Mouse (Mus musculus) T-cell, adult 2 months (primary cell): ENCODE results near the gene Mknk1.

Source experiments
- DNase-seq: peaks from one replicate; pipeline ENCODE4 v3.0.0; 2022; ENCODE audit warnings: low spot score

The Mknk1 gene

GRCm38 (mm10) chr4:115847377-115847776, 8.4 kb downstream of the Mknk1 start:
- DNase-seq, result no peak

- no peak for DNase-seq
These were observed 9.1 kb downstream of the Mknk1 start for GRCm38 (mm10) chr4:115848083-115848482.

GRCm38 (mm10) chr4:115848990-115849677, 10.1 kb downstream of the Mknk1 start:
- no peak for DNase-seq

DNA sequence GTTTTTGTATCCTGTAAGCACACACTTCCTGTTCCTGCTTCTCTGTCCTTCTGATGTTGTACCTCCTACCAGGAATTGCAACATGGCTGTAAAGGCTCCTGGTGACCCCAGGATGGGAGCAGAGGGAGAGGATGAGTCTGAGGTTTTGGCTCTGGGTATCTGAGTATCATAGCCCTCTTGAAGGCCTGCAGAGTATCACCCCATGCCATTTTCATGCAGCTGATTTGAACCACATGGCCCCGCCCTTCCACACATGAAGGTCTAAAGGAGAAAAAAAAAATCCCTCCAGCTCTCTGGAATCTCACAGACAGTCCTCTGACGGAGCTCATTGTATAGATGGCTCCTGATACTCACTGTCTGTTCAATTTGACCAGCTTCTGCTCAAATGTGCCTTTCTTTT, 11.1 kb downstream of the Mknk1 start:
- no peak for DNase-seq

DNA sequence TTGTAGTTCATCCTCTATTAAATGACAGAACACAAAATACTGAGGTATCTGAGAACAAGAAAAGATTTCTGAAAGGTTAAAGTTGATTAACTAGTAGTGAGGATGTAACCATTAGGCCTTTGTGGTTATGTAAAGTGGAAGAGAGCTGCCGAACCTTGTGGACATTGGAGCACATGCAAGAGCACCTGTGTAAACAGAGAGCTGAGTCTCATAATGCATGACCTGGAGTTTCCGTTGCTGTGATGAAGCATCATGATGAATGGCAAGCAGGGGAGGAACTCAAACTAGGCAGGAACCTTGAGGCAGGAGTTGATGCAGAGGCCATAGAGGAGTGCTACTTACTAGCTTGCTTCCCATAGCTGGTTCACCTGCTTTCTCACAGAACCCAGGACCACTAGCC, 11.6 kb downstream of the Mknk1 start:
- DNase-seq, result no peak

GRCm38 (mm10) chr4:115851569-115851968, 12.6 kb downstream of the Mknk1 start:
- DNase-seq, result no peak

- DNase-seq, result no peak
These were observed 16.1 kb downstream of the Mknk1 start for GRCm38 (mm10) chr4:115855100-115855499.

DNA sequence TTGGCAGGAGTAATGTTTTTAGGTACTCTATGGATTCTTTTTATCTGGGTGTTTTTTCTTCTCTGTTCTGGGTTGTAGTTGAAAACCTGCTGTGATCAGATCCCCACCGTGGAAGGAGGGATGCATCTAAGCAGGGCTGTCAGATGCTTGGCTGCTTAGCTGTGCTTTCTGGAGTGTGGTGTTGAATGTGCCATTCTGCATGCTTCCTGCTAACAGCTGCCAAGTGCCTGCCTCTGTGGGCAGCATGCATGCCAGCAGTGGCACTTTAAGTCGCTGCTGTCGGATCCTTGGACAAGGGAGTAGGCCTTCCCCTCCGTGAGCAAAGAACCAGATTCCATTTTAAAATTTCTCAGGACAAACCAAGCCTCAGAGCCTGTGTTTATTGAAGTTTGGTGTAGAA, 16.6 kb downstream of the Mknk1 start:
- DNase-seq, result no peak

DNA sequence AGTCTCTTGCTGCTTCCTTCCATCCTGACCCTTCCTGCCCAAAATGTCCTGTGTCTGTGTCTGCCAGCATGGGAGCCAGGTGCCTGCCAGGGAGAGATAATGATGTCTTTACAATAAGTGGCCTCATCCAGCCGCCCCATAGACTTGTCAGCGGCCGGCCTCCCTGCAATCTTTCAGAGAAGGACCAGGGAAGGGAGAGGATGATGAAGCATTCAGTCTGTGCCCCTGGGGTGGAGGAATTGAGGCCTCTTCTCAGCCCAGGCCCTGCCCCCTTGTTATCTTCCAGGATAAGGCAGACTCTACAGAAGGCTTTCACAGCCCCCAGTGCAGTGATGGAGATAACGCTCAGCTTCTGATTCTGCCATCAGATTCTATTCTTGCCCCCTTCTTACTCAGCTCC, 17.3 kb downstream of the Mknk1 start:
- no peak for DNase-seq

- DNase-seq, result no peak
These were observed 18.4 kb downstream of the Mknk1 start for GRCm38 (mm10) chr4:115857293-115857883.

- no peak for DNase-seq
These were observed 24.4 kb downstream of the Mknk1 start for GRCm38 (mm10) chr4:115863352-115863751.

DNA sequence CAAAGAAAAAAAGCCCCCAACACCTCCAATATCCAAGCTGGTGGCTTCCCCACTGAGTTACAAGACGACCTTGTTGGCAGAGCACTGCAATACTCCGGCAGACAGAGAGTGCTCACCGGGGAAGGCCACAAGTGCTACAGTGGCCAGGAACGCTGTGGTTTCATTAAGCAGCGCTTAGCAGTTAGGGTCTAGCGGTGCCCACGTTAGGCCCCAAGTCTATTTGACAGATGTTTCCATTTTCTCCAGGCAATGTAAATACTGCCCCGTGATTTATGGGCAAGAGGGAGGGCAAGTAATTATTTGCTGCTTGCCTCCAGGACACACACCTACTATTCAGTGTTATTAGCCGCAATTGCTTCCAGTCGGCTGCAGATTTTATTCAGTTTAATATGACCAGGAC, 24.9 kb downstream of the Mknk1 start:
- DNase-seq, result no peak

DNA sequence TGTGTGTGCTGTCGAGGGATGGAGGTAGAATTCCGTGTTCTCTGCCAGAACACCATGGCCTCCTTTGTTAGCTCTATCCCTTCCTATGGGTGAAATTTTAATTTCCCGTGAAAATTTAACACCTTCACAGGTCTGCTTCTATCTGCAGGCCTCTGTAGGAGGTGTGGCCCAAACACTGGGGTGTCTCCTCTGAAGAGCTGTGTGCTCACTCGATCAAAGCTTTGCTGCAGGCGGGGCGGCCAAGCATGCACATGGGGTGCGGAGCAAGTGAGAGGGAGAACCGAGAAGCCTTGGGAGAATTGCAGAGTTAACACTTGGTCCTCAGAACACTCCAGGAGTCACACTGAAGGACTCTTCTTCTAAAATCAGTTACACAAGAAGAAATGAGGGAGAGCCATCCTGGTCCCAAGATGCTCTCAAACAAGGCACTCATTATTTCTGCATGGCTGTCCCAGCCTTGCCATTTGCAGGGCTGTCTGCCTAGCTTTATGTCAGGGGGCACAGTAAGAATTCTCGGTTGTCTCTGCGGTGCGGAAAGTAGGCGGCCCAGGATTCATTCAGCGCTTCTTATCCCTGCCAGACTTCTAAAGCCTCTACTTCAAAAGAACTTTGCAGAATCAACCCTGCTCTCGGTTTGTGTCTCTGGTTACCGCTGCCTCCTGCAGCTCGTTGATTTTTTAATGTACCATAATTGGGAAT, 30.7 kb downstream of the Mknk1 start:
- no peak for DNase-seq

DNA sequence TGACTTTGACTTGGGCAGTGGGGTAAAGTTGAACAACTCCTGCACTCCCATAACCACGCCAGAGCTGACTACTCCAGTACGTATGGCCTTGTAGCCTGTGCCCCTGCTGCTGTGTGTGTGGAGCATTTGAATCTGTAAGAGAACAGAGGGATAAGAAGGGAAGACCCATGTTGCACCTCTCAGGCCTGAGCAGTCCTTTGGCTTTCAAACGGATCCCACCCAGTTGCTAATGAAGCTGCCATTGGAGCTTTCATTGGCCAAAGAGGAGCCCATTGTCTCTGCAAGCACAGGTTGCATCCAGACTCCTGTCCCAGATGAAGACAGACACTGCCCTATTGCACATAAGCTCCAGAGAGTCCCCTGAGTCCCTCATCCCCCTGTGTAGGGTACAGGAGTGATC, 34.2 kb downstream of the Mknk1 start:
- DNase-seq, result no peak

GRCm38 (mm10) chr4:115878216-115878678, 39.2 kb downstream of the Mknk1 start:
- no peak for DNase-seq

GRCm38 (mm10) chr4:115878828-115879227, 39.8 kb downstream of the Mknk1 start:
- DNase-seq, result no peak

DNA sequence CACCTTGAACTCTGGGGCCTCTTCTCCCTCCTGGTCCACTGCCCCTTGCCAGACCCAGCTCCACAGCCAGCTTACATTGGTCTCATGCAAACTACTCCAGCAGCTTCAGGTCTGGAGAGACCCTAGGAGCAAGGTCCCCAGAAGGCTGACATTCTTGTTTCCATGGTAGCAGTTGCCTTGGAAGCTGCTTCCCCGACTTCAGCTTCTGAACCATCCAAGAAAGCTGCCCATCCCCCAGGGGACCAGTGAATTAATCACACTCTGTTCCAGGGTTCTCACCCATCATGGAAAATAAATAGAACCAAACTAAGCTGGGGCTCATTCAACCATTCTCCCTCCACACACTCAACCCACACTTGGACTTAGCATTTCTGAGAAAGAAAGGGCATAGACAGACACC, 42.2 kb downstream of the Mknk1 start:
- DNase-seq, result no peak

DNA sequence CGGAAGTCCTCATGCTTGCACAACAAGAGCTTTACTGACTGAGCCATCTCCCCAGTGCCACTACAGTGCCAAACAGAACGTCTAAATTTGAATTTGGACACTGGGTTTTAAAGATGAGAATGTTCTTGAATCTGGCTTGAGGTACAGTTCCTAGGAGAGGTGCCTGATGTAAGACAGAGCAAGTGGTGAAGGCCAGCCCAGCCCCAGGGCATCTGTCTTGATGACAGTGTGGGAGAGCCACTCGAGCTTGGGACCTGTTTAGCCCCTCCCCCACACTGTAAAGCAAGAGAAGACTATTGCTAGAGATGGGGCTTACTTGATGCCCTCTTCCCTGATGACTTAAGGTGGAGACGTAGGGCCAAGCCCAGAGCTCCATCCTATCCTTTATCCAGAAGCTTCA, 43.2 kb downstream of the Mknk1 start:
- DNase-seq, result no peak

DNA sequence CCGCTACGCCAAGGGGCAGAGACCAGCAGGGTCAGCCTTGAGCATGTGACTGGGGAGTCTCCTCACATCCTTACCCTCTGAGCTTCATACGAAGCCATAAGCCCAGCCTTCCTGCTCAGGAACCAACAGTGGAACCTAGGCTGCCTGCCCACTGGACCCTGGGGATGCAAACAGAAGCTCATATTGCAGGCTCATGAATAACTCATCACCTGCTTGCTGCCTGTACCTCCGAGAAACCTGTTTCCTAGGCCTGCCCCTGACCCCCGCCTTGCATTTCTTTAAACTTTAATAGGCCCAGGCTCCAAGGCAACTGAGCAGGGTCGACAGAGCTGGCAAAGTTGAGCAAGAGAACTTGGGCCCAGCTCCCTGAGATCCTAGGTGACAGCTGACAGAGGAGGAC, 45.0 kb downstream of the Mknk1 start, which contains the start of gene Kncn:
Gene Kncn, plus strand, starts transcription at position 379 of the 400 bp plus-strand sequence.
- no peak for DNase-seq

GRCm38 (mm10) chr4:115885846-115886245, 46.8 kb downstream of the Mknk1 start:
- no peak for DNase-seq

GRCm38 (mm10) chr4:115886875-115887274, 47.9 kb downstream of the Mknk1 start:
- DNase-seq, result no peak

DNA sequence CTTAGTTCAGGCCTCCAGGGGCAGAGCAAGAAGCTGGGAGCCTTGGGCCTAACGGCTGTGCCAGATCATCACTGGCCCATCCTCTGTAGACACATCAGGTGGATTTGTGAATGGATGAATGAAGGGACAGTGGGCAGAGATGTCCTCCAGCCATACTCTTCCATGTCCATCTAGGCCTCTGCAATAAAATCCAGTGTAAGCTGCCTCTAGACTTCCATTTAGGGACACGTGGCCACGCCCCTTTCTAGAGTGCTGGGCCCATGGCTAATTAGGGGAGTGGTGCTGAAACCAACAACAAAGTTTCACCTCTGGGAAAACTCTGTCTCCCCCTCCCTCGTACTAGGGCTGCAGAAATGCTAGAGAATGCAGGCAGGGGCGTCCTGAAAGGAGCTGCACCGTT, 51.1 kb downstream of the Mknk1 start:
- no peak for DNase-seq

DNA sequence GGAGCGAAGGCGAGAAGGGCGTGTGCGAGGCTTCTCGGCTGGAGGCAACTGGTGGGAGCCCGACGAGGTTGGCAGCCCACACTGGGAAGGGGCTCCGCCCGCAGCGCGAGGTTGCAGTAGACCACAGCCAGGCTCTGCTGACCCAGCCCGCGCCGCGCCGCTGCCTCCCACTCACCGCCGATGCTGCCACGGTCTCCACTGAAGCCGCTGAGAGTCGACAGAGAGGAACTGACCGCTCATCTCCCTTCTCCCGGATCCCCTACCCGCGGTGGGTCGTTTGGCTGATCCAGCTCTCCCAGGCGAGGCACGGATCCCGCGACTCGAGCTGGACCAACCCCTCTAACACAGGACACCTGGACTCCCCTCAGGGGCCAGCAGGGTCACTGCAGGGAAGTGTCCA, 51.6 kb downstream of the Mknk1 start, which contains the start of gene 6430628N08Rik:
Gene 6430628N08Rik, plus strand, starts transcription at position 113 of the 400 bp plus-strand sequence.
- no peak for DNase-seq
